Mouse (Mus musculus): ENCODE results near the gene Gm28043.

Gm28043 gene

GRCm38 (mm10) chr17:29660076-29660761, 45.5 kb downstream of the Gm28043 start, which contains the start of gene Cmtr1:
Cmtr1 (plus strand) TSS chr17:29660595.
- TF ChIP-seq GATA4 (IDR thresholded peaks at IDR 0.05; ENCODE audit: insufficient replicate concordance, low read length) = peak; percentile 78; the same call in 1 of the 2 replicates

GRCm38 (mm10) chr17:29660762-29661391, 46.2 kb downstream of the Gm28043 start:
- TF ChIP-seq GATA4 (IDR thresholded peaks at IDR 0.05; ENCODE audit: insufficient replicate concordance, low read length) = no peak

DNA sequence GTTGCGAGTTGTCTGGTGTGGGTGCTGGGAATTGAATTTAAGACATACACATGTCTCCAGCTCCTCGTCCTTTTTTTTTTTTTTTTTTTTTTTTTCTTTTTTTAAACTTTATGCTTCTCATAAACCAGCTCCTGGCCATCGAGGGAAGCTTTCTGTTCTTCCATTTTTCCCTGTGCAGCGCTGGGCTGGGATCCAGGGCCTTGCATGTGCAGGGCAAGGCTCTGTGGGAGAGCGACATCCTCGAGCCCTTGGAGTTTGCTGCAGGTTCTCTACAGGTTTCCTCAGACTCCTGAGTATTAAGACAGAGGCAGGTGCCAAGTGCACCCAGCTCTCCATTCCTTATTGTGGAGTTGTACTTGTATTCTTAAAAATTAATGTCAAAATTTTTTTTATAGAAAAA, 47.5 kb downstream of the Gm28043 start:
- TF ChIP-seq GATA4 (IDR thresholded peaks at IDR 0.05; ENCODE audit: insufficient replicate concordance, low read length) = no peak

DNA sequence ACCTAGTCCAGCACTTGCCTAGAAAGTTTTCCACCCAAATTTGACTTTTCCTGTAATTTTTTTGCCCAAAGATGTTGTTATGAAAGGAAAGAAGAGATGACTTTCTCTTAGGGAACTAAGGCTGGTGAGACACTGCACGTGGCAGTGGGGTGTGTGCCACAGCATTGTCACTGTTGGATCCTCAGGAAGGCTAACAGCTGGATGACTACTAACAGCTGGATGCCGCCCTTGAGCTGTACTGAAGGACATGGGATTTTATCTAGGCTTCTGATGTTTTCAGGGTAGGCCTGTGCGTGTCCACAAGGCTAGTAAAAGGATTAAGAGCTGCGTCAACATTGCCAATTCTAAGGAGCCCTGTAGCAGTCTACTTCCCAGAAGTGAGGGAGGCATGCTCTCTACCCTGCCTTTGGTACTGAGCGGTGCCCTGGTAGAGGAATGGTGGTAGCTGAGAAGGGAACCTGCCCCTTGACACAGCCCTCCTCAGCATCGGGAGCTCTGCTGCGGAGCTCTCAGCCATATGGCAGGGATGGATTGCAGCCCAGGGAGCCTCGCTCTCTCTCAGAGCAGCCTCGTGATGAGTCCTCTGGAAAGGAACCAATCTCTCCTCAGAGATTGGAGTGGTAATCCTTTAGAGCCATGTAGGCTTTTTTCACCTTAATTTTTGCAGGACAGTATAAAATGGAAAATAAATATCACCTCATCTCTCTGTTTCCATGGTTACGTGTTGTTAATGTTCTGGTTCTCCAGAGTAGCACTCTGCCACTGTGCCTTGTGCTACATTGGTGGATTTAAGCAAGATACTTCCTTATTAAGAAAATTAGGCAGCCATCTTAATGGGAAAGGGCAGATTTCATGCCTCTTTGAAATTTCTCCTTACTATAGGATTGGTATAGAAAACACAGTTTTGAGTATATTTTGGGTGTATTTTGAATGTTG, 53.6 kb downstream of the Gm28043 start:
- TF ChIP-seq GATA4 (IDR thresholded peaks at IDR 0.05; ENCODE audit: insufficient replicate concordance, low read length) = no peak

- TF ChIP-seq GATA4 (IDR thresholded peaks at IDR 0.05; ENCODE audit: insufficient replicate concordance, low read length) = no peak
Measured at GRCm38 (mm10) chr17:29669030-29669429, 54.4 kb downstream of the Gm28043 start.

GRCm38 (mm10) chr17:29669936-29670335, 55.3 kb downstream of the Gm28043 start:
- no peak for TF ChIP-seq GATA4 (IDR thresholded peaks at IDR 0.05; ENCODE audit: insufficient replicate concordance, low read length)

- no peak for TF ChIP-seq GATA4 (IDR thresholded peaks at IDR 0.05; ENCODE audit: insufficient replicate concordance, low read length)
Measured at GRCm38 (mm10) chr17:29671021-29671420, 56.3 kb downstream of the Gm28043 start.

GRCm38 (mm10) chr17:29673325-29673724, 58.6 kb downstream of the Gm28043 start:
- no peak for TF ChIP-seq GATA4 (IDR thresholded peaks at IDR 0.05; ENCODE audit: insufficient replicate concordance, low read length)

- no peak for TF ChIP-seq GATA4 (IDR thresholded peaks at IDR 0.05; ENCODE audit: insufficient replicate concordance, low read length)
Measured at GRCm38 (mm10) chr17:29678526-29678925, 63.9 kb downstream of the Gm28043 start.

DNA sequence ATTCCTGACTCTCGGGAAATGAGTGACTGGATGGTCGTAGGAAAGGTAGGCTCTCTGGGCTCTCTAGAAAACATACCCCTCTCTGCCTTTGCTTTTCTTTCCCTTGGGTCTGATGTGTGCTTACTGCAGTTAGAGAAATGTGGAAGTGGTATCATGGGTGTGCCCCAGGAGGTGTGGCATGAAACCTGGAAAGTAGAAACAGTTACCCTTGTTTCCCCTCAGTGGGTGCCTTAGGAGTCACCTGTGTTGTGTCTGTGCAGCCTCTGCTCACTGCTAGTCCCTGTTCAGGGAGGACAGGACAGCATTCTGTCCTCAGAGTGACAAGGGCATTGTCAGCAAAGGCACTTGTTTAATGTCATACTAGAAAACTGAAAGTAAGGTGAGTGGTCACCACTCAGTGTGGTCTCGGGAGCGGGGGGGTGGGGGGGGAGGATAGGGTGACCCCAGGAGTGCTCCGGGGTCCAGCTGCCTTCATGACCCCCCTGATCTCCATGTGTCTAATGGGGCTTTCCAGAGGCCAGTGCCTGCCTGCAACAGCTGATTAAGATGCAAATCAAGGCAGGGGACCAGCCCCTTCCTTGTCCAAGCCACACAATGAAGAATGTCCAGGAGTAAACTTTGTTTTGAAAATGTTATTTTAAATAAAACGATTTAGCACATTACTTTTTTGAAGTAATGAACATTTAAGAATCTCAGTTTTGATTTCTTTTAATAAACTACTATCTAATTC, 64.5 kb downstream of the Gm28043 start:
- no peak for TF ChIP-seq GATA4 (IDR thresholded peaks at IDR 0.05; ENCODE audit: insufficient replicate concordance, low read length)

DNA sequence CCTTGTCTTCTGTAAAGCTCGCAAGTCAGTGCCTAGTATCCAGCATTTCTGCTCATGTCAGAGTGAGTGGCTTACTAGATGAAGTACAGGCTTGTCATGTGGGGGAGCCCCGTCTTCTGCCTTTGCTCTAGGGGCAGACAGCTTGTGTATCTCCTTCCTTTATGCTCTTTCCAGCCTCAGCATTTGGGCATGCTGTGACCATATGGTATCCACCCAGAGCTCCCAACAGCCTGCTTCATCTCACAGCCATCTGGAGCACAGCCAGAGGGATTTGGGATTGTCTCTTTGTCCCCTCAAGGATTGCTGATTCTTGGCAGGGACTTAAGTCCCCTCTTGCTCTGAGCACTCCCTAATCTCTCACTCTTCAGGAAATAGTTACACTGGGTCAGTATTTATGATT, 65.5 kb downstream of the Gm28043 start:
- no peak for TF ChIP-seq GATA4 (IDR thresholded peaks at IDR 0.05; ENCODE audit: insufficient replicate concordance, low read length)

- TF ChIP-seq GATA4 (IDR thresholded peaks at IDR 0.05; ENCODE audit: insufficient replicate concordance, low read length) = no peak
Measured at GRCm38 (mm10) chr17:29680921-29681320, 66.2 kb downstream of the Gm28043 start.

- TF ChIP-seq GATA4 (IDR thresholded peaks at IDR 0.05; ENCODE audit: insufficient replicate concordance, low read length) = no peak
Measured at GRCm38 (mm10) chr17:29681669-29682068, 67.0 kb downstream of the Gm28043 start.

DNA sequence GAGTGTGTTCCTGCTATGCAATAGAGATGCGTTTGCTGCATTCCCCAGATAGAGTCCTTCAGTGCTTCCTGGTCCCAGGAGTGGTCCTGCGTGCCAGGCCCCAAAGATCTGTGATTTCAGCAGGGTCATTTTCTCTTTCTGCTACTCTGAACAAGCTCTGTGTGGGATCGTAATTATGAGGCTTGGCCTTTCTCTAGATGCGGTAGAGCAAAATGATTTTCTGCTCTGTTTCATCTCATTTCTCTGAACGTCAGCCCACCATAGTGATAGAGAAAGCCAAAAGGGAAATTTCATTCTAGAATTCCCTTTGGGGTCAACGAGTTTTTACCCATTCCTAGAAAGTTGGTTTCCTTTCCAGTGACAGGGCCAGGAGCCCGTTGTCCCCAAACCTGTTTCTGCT, 67.6 kb downstream of the Gm28043 start:
- TF ChIP-seq GATA4 (IDR thresholded peaks at IDR 0.05; ENCODE audit: insufficient replicate concordance, low read length) = no peak

DNA sequence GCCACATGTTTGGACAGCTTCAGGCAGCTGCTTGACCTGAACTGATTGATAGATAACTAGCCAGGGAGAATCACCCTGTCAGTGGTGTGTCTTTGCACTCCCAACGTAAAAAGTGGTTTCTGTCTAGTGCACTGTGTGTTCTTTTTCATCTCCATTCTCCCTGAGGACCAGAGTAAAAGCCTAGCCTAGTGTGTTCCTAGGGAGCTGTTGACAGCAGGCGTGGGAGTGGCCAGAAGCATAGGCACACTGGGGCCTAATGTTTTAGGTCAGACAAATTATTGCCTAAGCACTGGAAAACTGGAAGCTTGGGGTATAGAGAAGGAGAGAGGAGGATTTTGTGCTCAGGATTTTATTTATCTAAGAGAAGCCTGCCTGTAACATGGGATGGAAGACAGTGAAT, 68.5 kb downstream of the Gm28043 start:
- no peak for TF ChIP-seq GATA4 (IDR thresholded peaks at IDR 0.05; ENCODE audit: insufficient replicate concordance, low read length)
